30 mouse cellular contexts compared by ENCODE assay signal in the genomic region with DNA sequence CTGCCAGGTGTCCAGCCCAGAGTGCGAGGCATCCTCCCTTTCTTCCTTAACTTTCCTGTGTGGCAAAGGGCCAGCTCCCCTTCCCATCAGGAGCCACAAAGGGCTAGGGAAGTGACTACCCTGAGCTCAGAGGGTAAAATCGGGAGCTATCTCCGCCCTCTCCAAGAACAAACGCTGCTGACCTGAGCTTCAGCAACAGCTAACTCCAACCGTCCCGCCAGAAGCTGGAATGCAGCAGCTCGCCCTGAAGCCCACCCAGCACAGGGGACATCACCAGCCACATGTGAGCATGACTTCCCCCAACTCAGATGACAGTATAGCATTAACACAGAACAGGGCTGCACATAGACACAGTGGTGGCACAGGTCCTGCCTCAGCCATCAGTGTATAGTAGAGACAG. TPM values are rescaled to one million over a fixed set of nuclear protein-coding genes. Genes with fewer than 3 reads are reported as not detected.
DNase-seq lines count a peak whose midpoint lies in the region; ATAC-seq lines count a peak whose summit lies in the region.
"Had no signal": no experiment of that assay in that cellular context is flagged by ENCODE, and none has a peak within 500 bp of the region (broad histone marks: within the 10 kb centered on the region; RNA-seq: fewer than 3 reads in every experiment).

No protein-coding gene starts in this region.

- WGBS in heart, embryonic 10.5 days, result 54% methylated on average over 7 of the region's 7 CpGs
- WGBS in midbrain, embryonic 11.5 days, result 71% methylated on average over 7 of the region's 7 CpGs
- 71% methylated on average over 7 of the region's 7 CpGs for WGBS in midbrain, embryonic 14.5 days
- 73% methylated on average over 7 of the region's 7 CpGs for WGBS in limb, embryonic 10.5 days

- H3K27ac ChIP-seq in heart, embryonic 10.5 days, result no peak overlapping the region
- H3K27ac ChIP-seq in midbrain, embryonic 11.5 days (ENCODE audit: low read depth, low read length), result no peak overlapping the region
- no peak overlapping the region for H3K27ac ChIP-seq in midbrain, embryonic 14.5 days (replicated peaks; ENCODE audit: low read depth, low read length)
- H3K27ac ChIP-seq in limb, embryonic 10.5 days, result no peak overlapping the region
- H3K27ac ChIP-seq: embryonic facial prominence, embryonic 13.5 days; embryonic facial prominence, embryonic 15.5 days; forebrain, embryonic 10.5 days; forebrain, embryonic 13.5 days; forebrain, embryonic 15.5 days had no signal

- no peak overlapping the region for H3K9ac ChIP-seq in midbrain, embryonic 11.5 days (ENCODE audit: low read length)
- H3K9ac ChIP-seq in midbrain, embryonic 14.5 days (replicated peaks; ENCODE audit: low read length), result no peak overlapping the region
- H3K9ac ChIP-seq: embryonic facial prominence, embryonic 13.5 days; embryonic facial prominence, embryonic 15.5 days; forebrain, embryonic 13.5 days; forebrain, embryonic 15.5 days had no signal

- H3K27me3 ChIP-seq in heart, embryonic 10.5 days (ENCODE audit: insufficient read depth, poor library complexity, severe bottlenecking), result peaks cover 30% of the 10 kb centered on the region
- H3K27me3 ChIP-seq in midbrain, embryonic 11.5 days (ENCODE audit: control insufficient read depth, insufficient read depth, low read length), result no peaks in the 10 kb centered on the region
- no peaks in the 10 kb centered on the region for H3K27me3 ChIP-seq in midbrain, embryonic 14.5 days (ENCODE audit: control insufficient read depth, insufficient read depth, low read length)
- H3K27me3 ChIP-seq in limb, embryonic 10.5 days (ENCODE audit: low read depth, poor library complexity, severe bottlenecking), result peaks cover 6% of the 10 kb centered on the region; the same call in 1 of the 2 replicates
- H3K27me3 ChIP-seq: embryonic facial prominence, embryonic 15.5 days; forebrain, embryonic 15.5 days had no signal

- no peak overlapping the region for H3K4me3 ChIP-seq in heart, embryonic 10.5 days
- H3K4me3 ChIP-seq in midbrain, embryonic 11.5 days (ENCODE audit: low read depth, low read length), result no peak overlapping the region
- H3K4me3 ChIP-seq in midbrain, embryonic 14.5 days (replicated peaks; ENCODE audit: low read depth, low read length), result no peak overlapping the region
- H3K4me3 ChIP-seq in limb, embryonic 10.5 days, result no peak overlapping the region
- H3K4me3 ChIP-seq: embryonic facial prominence, embryonic 13.5 days; embryonic facial prominence, embryonic 15.5 days; erythroblast, embryonic 14.5 days; forebrain, embryonic 10.5 days; forebrain, embryonic 13.5 days; forebrain, embryonic 15.5 days had no signal

- no peak for ATAC-seq in midbrain, embryonic 11.5 days (ENCODE audit: low FRiP score)
- no peak for ATAC-seq in midbrain, embryonic 14.5 days (ENCODE audit: low FRiP score, low TSS enrichment)
- ATAC-seq: forebrain, embryonic 13.5 days; forebrain, embryonic 15.5 days had no signal

- peak; percentile 73 for DNase-seq in heart, embryonic 10.5 days (ENCODE audit: low spot score)
- no peak for DNase-seq in heart, adult 8-10 months (ENCODE audit: low spot score)
- DNase-seq in midbrain, embryonic 11.5 days (ENCODE audit: low spot score, missing footprints), result peak; percentile 72
- DNase-seq in midbrain, embryonic 14.5 days, result no peak
- peak; percentile 23 for DNase-seq in limb, embryonic 10.5 days (ENCODE audit: low spot score)
- peak; percentile 43 for DNase-seq in testis, postnatal 10 days (ENCODE audit: low spot score)
- DNase-seq in spleen, postnatal 10 days (ENCODE audit: low spot score in 2 of 2), result no peak
- DNase-seq: adrenal gland, adult 2 months; adrenal gland, postnatal 10 days; adrenal gland, postnatal 25 days; cerebellum, adult 11 months; cerebellum, adult 18-20 months; cerebellum, adult 8-10 months; cerebellum, adult 9-11 months; cerebellum, postnatal 14 days; cerebellum, postnatal 36 days; embryo, embryonic 11 days had no signal

- no peaks in the 10 kb centered on the region for H3K9me3 ChIP-seq in heart, embryonic 10.5 days
- no peaks in the 10 kb centered on the region for H3K9me3 ChIP-seq in midbrain, embryonic 11.5 days (ENCODE audit: control insufficient read depth, low read length)
- no peaks in the 10 kb centered on the region for H3K9me3 ChIP-seq in midbrain, embryonic 14.5 days (ENCODE audit: control insufficient read depth, low read length)
- no peaks in the 10 kb centered on the region for H3K9me3 ChIP-seq in limb, embryonic 10.5 days (replicated peaks)
- H3K9me3 ChIP-seq: embryonic facial prominence, embryonic 13.5 days; embryonic facial prominence, embryonic 15.5 days; forebrain, embryonic 10.5 days; forebrain, embryonic 13.5 days; forebrain, embryonic 15.5 days had no signal

- no peaks in the 10 kb centered on the region for H3K36me3 ChIP-seq in heart, embryonic 10.5 days
- no peaks in the 10 kb centered on the region; the same call in 1 of the 2 replicates for H3K36me3 ChIP-seq in midbrain, embryonic 11.5 days (ENCODE audit: control insufficient read depth, insufficient read depth, low read length)
- H3K36me3 ChIP-seq in midbrain, embryonic 14.5 days (ENCODE audit: control insufficient read depth, insufficient read depth, low read length), result no peaks in the 10 kb centered on the region
- no peaks in the 10 kb centered on the region for H3K36me3 ChIP-seq in limb, embryonic 10.5 days
- H3K36me3 ChIP-seq: embryonic facial prominence, embryonic 13.5 days; embryonic facial prominence, embryonic 15.5 days; forebrain, embryonic 10.5 days; forebrain, embryonic 15.5 days had no signal

- H3K4me2 ChIP-seq in midbrain, embryonic 11.5 days, result no peak overlapping the region
- no peak overlapping the region for H3K4me2 ChIP-seq in midbrain, embryonic 14.5 days (ENCODE audit: low read length)
- H3K4me2 ChIP-seq: embryonic facial prominence, embryonic 13.5 days; embryonic facial prominence, embryonic 15.5 days; forebrain, embryonic 13.5 days; forebrain, embryonic 15.5 days had no signal

- H3K4me1 ChIP-seq in heart, embryonic 10.5 days, result no peaks in the 10 kb centered on the region
- H3K4me1 ChIP-seq in midbrain, embryonic 11.5 days (ENCODE audit: control insufficient read depth, insufficient read depth, low read length), result no peaks in the 10 kb centered on the region
- H3K4me1 ChIP-seq in midbrain, embryonic 14.5 days (ENCODE audit: control insufficient read depth, insufficient read depth, low read length), result no peaks in the 10 kb centered on the region
- no peaks in the 10 kb centered on the region for H3K4me1 ChIP-seq in limb, embryonic 10.5 days
- H3K4me1 ChIP-seq: embryonic facial prominence, embryonic 13.5 days; embryonic facial prominence, embryonic 15.5 days; forebrain, embryonic 13.5 days; forebrain, embryonic 15.5 days had no signal

RNA-seq across cellular contexts. Expression of a gene that starts 3.1 kb away (rescaled TPM):
- not detected in 2 replicates for polyA plus RNA-seq in heart, embryonic 10.5 days (2016; fragmentation: Nextera tagmentation; extraction: Ambion mirVana)
- total RNA-seq in heart, adult 8-10 months (2022), result not detected
- not detected in 2 replicates for polyA plus RNA-seq in midbrain, embryonic 11.5 days (2014; fragmentation: Nextera tagmentation; extraction: Ambion mirVana)
- not detected in 2 replicates for polyA plus RNA-seq in midbrain, embryonic 14.5 days (2014; fragmentation: Nextera tagmentation; extraction: Ambion mirVana)
- polyA plus RNA-seq in limb, embryonic 10.5 days (2016; fragmentation: Nextera tagmentation; extraction: Ambion mirVana), result not detected in 2 replicates
- total RNA-seq: adrenal gland, adult 2 months; adrenal gland, postnatal 10 days; adrenal gland, postnatal 25 days; adrenal gland, postnatal 4 days; common myeloid progenitor, adult 5-6 weeks; ES-E14; MEL had no signal
- polyA plus RNA-seq: adrenal gland, adult 2 months; brain, embryonic 14.5 days; C2C12; embryonic facial prominence, embryonic 11.5 days; embryonic facial prominence, embryonic 13.5 days; embryonic facial prominence, embryonic 15.5 days; erythroblast, embryonic 14.5 days; forebrain, embryonic 10.5 days; forebrain, embryonic 13.5 days; forebrain, embryonic 15.5 days had no signal

RNA-seq across cellular contexts. Expression of a gene that starts 29.0 kb away (rescaled TPM):
- 46.6 and 53.9 TPM in 2 replicates for polyA plus RNA-seq in heart, embryonic 10.5 days (2016; fragmentation: Nextera tagmentation; extraction: Ambion mirVana)
- 10 to 100 TPM; 10.6 to 17.6 (median 15.3) TPM for total RNA-seq in heart, adult 8-10 months (2022)
- 33.0 and 41.8 TPM in 2 replicates for polyA plus RNA-seq in midbrain, embryonic 11.5 days (2014; fragmentation: Nextera tagmentation; extraction: Ambion mirVana)
- 48.8 and 64.3 TPM in 2 replicates for polyA plus RNA-seq in midbrain, embryonic 14.5 days (2014; fragmentation: Nextera tagmentation; extraction: Ambion mirVana)
- 71.3 and 79.8 TPM in 2 replicates for polyA plus RNA-seq in limb, embryonic 10.5 days (2016; fragmentation: Nextera tagmentation; extraction: Ambion mirVana)

RNA-seq across cellular contexts. Expression of a gene that starts 29.8 kb away (rescaled TPM):
- polyA plus RNA-seq in heart, embryonic 10.5 days (2016; fragmentation: Nextera tagmentation; extraction: Ambion mirVana), result not detected in 2 replicates
- total RNA-seq in heart, adult 8-10 months (2022), result under 1 TPM in 1 of 4 experiments, not detected in 3; 0.16 TPM
- 0.10 and 0.12 TPM in 2 replicates for polyA plus RNA-seq in midbrain, embryonic 11.5 days (2014; fragmentation: Nextera tagmentation; extraction: Ambion mirVana)
- 0.84 and 1.4 TPM in 2 replicates for polyA plus RNA-seq in midbrain, embryonic 14.5 days (2014; fragmentation: Nextera tagmentation; extraction: Ambion mirVana)
- not detected in 2 replicates for polyA plus RNA-seq in limb, embryonic 10.5 days (2016; fragmentation: Nextera tagmentation; extraction: Ambion mirVana)
- total RNA-seq: common myeloid progenitor, adult 5-6 weeks; MEL had no signal
- polyA plus RNA-seq: embryonic facial prominence, embryonic 13.5 days; embryonic facial prominence, embryonic 15.5 days; erythroblast, embryonic 14.5 days; forebrain, embryonic 10.5 days had no signal

RNA-seq across cellular contexts. Expression of a gene that starts 50.4 kb away (rescaled TPM):
- polyA plus RNA-seq in heart, embryonic 10.5 days (2016; fragmentation: Nextera tagmentation; extraction: Ambion mirVana), result 16.8 and 24.1 TPM in 2 replicates
- 1 to 10 TPM; 3.1 to 7.1 (median 4.8) TPM for total RNA-seq in heart, adult 8-10 months (2022)
- 10.5 and 13.4 TPM in 2 replicates for polyA plus RNA-seq in midbrain, embryonic 11.5 days (2014; fragmentation: Nextera tagmentation; extraction: Ambion mirVana)
- 14.7 and 19.1 TPM in 2 replicates for polyA plus RNA-seq in midbrain, embryonic 14.5 days (2014; fragmentation: Nextera tagmentation; extraction: Ambion mirVana)
- 26.6 and 29.3 TPM in 2 replicates for polyA plus RNA-seq in limb, embryonic 10.5 days (2016; fragmentation: Nextera tagmentation; extraction: Ambion mirVana)

RNA-seq across cellular contexts. Expression of a gene that starts 53.7 kb away (rescaled TPM):
- polyA plus RNA-seq in heart, embryonic 10.5 days (2016; fragmentation: Nextera tagmentation; extraction: Ambion mirVana), result 2.7 and 6.3 TPM in 2 replicates
- 1 to 10 TPM; 1.2 to 2.0 (median 1.2) TPM for total RNA-seq in heart, adult 8-10 months (2022)
- 11.4 and 13.0 TPM in 2 replicates for polyA plus RNA-seq in midbrain, embryonic 11.5 days (2014; fragmentation: Nextera tagmentation; extraction: Ambion mirVana)
- 17.2 and 21.6 TPM in 2 replicates for polyA plus RNA-seq in midbrain, embryonic 14.5 days (2014; fragmentation: Nextera tagmentation; extraction: Ambion mirVana)
- polyA plus RNA-seq in limb, embryonic 10.5 days (2016; fragmentation: Nextera tagmentation; extraction: Ambion mirVana), result 7.8 and 8.6 TPM in 2 replicates
- total RNA-seq: common myeloid progenitor, adult 5-6 weeks; MEL had no signal
- polyA plus RNA-seq: erythroblast, embryonic 14.5 days had no signal

Comparison
In these comparisons a context has a peak if more than half of its experiments do, and no peak if none do; other contexts are left out.
1. DNase-seq: peak in heart, embryonic 10.5 days (single experiment), midbrain, embryonic 11.5 days (single experiment), limb, embryonic 10.5 days (single experiment) and testis, postnatal 10 days (single experiment); none in heart, adult 8-10 months (single experiment), midbrain, embryonic 14.5 days (single experiment) and spleen, postnatal 10 days (0 of 2).